Mouse (Mus musculus) ovary, postnatal 36 days (tissue): Measurements from ENCODE around the gene Ube2h.

Experiments
- DNase-seq: peaks from one replicate; pipeline ENCODE4 v3.0.0; 2022; ENCODE audit warnings: low spot score, mixed read lengths

The Ube2h gene

GRCm38 (mm10) chr6:30161618-30162017 lies 142.7 kb downstream of the Ube2h start:
- DNase-seq = no peak
